Mouse (Mus musculus): ENCODE measurements around the gene Ctf2. TPM values are rescaled to one million over a fixed set of nuclear protein-coding genes. Genes with fewer than 3 reads are reported as not detected.

Gene Ctf2
- polyA plus RNA-seq, 2 experiments from 2014 or later = not detected

GRCm38 (mm10) chr7:127759716-127760115, 27.8 kb upstream of the Ctf2 start:
- ATAC-seq = no peak

DNA sequence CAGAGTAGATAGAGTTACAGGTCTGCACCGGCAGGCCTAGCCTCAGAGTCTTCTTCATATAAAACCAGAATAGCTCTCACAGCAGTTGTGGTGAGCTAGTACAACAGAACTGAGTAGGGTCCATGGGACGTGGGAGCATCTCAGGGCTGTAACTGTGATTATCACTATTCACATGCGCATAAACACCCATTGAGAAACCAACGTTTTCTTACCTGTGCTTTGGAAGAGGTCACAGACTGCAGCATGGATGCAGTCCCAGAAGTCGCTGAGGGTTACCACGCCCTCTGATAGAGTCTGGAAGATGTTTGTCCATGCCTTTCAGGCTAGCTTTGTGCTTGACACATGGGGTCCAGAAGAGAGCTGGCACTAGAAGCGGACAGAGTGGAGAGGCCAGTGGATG, 21.8 kb upstream of the Ctf2 start:
- no peak for ATAC-seq

DNA sequence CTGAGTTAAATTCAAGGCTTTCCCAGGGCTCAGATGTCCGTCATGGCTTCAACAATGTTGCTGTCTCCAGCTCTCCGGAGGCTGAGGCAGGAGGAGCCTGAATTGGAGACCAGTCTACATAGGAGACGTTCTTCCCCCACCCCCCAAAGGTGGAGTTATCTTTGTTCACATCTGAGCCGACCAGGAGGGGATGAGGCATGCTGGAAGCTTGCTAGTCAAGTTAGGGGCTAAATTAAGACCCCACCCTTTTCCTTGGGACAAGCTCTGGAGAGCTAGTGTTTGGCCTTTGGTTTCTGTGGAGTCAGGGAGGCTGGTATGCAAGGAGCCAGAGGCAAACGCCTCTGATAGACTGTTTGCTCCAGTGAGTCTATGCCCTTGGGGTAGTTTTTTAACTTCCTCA, 21.2 kb upstream of the Ctf2 start:
- ATAC-seq = no peak

DNA sequence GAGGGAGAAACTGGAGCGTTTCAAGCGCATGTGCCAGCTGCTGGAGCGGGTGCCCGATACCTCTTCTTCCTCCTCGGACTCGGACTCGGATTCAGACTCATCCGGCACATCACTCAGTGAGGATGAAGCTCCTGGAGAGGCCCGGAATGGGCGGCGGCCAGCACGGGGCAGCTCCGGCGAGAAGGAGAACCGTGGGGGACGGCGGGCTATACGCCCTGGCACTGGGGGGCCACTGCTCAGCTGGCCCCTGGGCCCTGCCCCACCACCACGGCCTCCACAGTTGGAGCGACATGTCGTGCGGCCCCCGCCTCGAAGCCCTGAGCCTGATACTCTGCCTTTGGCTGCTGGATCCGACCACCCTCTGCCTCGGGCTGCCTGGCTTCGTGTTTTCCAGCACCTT, 20.1 kb upstream of the Ctf2 start:
- ATAC-seq = no peak

DNA sequence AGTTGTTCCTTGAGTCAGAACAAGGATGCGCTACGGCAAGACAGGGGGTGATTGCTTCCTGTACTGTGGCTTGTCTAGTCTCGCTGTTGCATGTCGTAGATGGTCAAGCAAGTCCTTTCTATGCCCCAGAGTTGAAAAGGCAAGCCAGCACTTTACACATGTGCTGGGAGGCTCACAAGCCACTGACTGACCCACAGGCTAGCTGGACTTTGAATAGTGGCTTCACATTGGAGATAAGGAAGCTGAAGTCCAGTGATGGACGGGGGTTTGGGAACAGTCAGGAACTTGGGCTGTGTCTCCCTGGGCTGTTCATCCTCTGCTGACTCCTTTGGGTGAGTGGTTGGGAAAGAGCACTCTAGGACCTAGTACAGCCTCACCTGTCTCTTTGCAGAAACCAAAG, 19.7 kb upstream of the Ctf2 start:
- ATAC-seq = no peak

DNA sequence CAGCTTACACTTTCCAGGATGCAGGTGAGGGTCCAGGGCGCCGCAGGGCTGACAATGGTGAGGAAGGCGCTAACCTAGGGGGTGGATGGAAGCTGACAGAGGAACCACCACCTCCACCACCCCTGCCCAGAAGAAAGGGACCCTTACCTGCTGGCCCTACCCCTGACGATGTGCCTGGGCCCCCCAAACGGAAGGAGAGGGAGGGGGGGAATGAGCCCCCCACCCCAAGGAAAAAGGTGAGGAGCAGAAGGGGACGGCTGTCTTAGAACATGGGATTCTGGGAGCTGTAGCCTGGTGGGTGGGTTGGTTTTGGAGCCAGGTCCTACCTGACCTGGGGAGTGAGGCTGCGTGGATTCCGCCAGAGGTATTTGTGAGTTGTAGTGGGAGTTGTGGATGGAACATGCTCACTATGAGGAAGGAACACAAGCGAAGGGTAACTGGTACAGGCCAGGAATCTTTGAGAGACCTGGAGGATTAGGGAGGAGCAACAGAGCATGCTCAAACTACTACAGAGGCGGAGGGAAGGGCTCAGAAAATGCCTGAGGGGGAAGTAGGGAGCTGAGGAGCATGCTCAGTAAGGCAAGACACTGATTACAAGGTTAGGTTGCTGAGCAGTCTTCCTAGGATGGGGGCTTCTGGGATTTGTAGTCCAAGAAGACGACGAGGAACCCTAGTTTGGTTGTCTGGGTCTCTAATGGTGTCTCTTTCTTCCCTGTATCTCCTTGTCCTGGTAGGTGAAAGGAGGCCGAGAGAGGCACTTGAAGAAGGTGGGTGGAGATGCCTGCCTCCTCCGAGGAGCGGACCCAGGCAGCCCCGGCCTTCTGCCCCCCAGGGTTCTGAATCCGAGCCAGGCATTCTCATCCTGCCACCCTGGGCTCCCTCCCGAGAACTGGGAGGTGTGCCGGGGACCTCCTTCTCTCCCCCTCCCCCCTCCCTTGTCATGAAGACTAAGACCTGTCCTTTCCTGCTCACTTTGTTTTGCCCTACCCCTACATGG, 18.5 kb upstream of the Ctf2 start:
- no peak for ATAC-seq

GRCm38 (mm10) chr7:127748235-127748560, 16.2 kb upstream of the Ctf2 start:
- ATAC-seq = no peak

GRCm38 (mm10) chr7:127747559-127748234, 15.7 kb upstream of the Ctf2 start:
- no peak for ATAC-seq

- no peak for ATAC-seq
Observed at GRCm38 (mm10) chr7:127746494-127747491, 14.8 kb upstream of the Ctf2 start.

DNA sequence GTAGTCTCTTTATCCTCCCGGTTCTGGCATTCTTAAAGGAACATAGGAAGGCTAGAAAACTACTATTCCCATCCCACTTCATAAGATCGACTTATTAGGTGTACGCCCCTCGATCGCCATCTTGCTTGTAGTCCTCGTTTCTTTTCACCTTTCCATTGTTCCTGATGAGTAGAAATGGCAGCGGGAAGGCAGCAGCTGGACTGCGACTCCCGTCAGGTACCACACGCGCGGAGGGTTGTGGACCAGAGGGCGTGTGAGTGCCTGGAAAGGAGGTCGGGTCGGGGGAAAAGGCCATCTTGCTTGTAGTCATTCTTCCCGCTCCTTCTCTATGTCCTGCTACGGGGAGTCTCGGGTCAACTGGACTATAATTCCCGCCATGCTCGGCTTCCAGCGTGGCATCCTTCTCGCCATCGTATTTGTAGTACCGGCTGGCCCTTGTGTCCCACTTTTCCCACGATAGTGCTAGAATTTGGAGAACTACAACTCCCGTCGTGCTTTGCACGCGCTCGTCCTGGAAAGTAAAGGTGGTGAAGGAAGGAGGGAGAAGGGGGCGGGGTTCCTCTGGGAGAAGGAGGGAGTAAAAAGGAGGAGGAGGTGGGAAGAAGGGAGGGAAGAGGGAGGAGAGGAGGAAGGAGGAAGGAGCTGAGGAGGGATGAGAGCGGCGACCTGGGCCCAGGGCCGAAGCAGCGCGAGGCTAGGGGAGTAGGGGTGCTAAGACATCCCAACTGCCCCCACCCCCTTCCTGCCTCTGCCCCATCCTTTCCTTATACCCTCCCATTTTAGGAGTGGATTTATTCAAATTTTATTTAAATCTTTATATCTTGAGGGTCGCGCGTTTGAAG, 13.9 kb upstream of the Ctf2 start:
- peak; percentile 52 for ATAC-seq

- ATAC-seq = peak; percentile 96
Observed at GRCm38 (mm10) chr7:127745251-127745651, 13.3 kb upstream of the Ctf2 start.

- peak; percentile 6 for ATAC-seq
Observed at GRCm38 (mm10) chr7:127744366-127745045, 12.5 kb upstream of the Ctf2 start, which contains the start of gene Fbxl19. Gene Fbxl19 (plus strand): TSS chr7:127744543.

DNA sequence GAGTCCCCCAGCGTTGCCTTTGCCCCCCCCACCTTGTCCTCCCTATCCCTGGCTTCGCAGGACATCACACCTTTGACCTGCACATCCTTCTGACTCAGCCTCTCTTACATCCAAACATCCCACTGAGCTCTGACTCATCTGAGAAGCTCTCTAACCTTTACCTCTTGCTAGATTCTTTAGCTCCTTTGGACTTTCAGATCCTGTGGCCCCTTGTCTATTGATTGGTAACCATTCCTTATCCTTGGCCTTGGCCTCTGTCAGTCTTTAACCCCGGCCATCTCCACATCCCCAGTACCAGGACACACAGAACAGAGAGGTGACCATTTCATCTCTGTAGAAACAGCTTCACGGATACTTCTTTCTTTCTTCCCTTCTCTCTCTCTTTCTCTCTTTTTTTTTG, 1.8 kb downstream of the Ctf2 start:
- no peak for ATAC-seq

DNA sequence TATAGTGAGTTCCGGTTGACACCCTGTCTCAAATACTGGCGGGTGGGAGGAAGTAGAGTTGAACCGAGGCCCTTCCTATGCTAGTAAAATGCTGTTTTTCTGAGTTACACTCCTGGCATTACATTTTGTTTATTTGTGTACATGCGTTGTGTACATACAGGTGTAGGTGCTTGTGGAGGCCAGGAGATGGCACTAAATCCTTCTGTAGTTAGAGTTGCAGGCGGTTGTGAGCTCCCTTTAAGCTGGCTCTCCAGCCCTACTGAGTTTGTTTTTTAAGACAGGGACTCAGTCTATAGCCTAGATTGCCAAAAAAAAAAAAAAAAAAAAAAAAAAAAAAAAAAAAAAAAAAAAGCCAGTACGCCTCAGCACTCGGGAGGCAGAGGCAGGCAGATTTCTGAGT, 4.1 kb downstream of the Ctf2 start:
- no peak for ATAC-seq

DNA sequence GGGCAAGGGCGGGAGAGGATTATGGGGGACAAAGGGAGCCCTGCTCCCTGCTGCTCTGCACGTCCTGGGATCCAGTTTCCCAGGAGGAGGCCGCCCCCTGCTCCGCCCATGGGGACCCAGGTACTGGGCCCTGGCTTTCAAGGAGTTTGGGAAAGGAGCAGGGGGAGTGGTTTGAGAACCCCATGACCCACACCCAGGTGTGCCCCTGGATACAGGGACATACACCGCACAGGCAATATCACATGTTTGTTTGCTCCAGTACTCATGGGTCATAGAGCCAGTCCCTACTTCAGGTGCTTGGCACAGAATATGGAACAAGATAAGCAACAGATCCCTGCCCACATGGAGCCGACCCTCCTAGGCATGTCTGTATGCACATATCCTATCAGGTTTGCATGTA, 6.0 kb downstream of the Ctf2 start:
- no peak for ATAC-seq

DNA sequence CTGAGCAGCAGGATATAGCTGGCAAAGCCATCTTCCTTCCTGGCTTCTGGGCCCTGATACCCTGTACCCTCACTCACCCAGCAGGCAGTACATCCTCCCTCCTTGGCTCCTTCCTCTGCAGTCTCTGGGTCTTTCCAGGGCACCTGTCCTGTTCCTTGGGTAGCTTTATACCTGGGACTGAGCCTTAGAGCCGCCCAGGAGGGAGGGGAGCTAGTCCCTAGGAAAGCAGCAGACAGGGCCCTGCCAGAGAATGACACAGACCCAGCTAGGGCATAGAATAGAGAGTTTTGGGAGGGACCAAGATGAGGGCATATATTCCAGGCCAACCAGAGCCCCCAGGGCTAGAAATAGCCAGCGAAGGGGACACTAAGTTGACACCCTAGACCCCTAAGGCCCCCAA, 6.5 kb downstream of the Ctf2 start:
- no peak for ATAC-seq

- no peak for ATAC-seq
Observed at GRCm38 (mm10) chr7:127719258-127719657, 12.7 kb downstream of the Ctf2 start.

DNA sequence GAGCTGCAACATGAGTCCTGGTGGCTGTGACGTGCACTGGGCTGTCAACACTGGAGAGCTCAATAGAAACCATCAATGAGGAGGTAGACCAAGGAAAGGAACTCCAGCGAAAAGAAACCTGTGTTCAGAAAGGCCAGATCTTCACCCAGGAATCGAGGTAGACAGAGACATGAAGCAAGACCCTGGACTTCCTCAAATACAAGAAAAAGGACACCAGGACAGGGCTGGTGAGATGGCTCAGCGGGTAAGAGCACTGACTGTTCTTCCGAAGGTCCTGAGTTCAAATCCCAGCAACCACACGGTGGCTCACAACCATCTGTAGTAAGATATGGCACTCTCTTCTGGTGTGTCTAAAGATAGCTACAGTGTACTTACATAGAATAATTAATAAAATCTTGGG, 13.6 kb downstream of the Ctf2 start:
- ATAC-seq = no peak

- ATAC-seq = no peak
Observed at GRCm38 (mm10) chr7:127716992-127717391, 15.0 kb downstream of the Ctf2 start.

GRCm38 (mm10) chr7:127714816-127715215, 17.1 kb downstream of the Ctf2 start:
- no peak for ATAC-seq

Measured in CD4-positive, CD25-positive, alpha-beta regulatory T cell, adult 4 months (primary cell).